Mouse (Mus musculus): ENCODE data around the gene Olfr615. TPM values are rescaled to one million over a fixed set of nuclear protein-coding genes. Genes with fewer than 3 reads are reported as not detected.

Gene Olfr615
- not detected in 2 replicates for polyA plus RNA-seq (2015; fragmentation: Nextera tagmentation; extraction: Ambion mirVana)

DNA sequence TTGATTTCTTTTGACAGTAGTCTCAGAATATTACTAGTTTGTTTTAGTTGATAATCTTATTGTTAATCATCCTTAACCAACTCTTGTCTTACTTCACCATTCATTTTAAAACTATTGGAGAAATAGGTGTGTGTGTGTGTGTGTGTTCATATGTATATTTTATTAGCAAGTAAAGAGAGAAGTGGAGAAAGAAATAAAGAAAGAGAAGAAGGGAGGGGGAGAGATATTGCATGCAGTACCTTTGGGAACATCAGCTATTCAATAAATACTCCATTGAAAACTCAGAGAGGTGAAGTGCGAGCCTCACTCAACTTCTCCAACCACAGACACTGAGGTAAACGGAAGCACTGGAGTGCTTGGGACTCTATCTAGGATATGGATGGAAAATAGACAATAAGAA lies at the start of gene Olfr615:
Gene Olfr615, plus strand, starts transcription at position 301 of the 400 bp plus-strand sequence.

DNA sequence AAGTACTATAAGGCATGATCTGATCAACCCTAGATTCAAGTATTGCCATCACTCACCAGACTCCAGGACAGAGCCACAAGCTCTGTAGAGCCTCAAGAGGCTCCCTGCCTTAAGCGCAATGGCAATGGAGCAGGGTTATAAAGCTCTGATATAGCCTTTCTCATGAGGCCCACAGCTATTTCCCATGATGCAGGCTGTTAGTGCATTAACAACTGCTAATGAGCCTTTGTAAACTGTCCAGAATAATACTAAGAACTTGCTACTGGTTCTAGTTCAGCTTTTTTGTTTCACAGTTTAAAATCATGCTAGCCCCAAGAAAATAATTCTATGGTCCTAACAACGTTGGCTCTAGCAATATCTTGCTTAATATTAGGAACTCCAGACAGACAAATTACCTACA lies 43.9 kb upstream of the Olfr615 start, which contains the start of gene Olfr610:
Gene Olfr610, minus strand, starts transcription at position 101 of the 400 bp plus-strand sequence.

DNA sequence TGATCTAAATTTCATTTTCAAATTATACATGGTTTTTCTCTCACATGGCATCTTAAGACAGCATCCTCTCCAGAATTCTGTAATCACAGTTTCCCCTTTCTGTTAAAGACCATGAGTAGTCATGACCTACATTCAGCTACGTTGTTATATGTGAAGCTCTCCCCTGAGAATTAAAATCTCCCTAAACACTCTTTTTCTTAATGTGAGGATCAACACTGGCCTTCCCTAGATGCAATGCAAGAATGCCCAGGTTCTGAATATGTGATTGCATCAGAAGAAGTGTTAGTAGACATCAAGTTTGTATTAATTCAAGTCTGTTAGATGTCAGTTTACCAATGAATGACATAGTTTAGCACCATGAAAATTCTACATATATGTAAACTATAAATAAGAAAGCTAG lies 35.1 kb upstream of the Olfr615 start, which contains the start of gene Olfr611:
Gene Olfr611, minus strand, starts transcription at position 101 of the 400 bp plus-strand sequence.

DNA sequence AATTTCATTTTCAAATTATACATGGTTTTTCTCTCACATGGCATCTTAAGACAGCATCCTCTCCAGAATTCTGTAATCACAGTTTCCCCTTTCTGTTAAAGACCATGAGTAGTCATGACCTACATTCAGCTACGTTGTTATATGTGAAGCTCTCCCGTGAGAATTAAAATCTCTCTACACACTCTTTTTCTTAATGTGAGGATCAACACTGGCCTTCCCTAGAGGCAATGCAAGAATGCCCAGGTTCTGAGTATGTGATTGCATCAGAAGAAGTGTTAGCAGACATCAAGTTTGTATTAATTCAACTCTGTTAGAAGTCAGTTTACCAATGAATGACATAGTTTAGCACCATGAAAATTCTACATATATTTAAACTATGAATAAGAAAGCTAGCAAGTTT lies 13.3 kb upstream of the Olfr615 start, which contains the start of gene Olfr612:
Gene Olfr612, minus strand, starts transcription at position 101 of the 400 bp plus-strand sequence.

DNA sequence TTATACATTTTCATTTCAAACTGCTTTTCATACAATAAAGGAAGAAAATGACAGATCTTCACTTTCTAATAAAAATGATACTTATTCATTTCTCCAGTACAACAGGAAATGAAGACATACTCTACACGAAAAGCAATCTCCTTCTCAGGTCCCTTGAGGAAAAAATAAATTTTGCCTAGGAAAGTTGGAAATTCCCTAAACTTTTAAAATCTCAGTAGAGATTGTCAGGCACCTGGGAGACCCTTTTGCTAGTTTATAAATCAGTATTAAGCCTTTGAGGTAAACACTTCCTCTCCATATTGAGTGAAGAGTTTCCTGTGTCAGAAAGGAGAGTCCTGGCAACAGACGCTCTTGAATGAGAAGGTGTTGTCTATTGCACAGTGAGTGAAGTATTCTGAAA lies 8.1 kb upstream of the Olfr615 start, which contains the start of gene Olfr613:
Gene Olfr613, plus strand, starts transcription at position 301 of the 400 bp plus-strand sequence.

DNA sequence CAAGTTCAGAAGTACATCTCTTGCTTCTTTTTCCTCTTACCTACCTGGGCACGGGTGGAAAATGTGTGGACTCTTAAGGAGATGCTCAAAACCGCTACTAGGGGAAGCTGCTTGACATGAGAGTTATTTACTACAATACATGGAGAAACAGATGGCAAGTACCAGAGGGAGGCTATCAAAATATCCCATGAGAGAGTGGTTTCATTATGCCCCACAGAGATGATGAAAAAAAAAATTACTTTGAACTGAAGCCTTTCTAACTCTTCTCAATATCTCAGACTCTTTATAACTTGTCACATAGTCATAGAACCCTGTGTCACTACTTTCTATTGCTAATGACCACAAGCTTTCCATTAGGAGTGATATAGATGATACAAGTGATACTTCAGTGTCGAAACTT lies 13.2 kb downstream of the Olfr615 start, which contains the start of gene Olfr616:
Gene Olfr616, minus strand, starts transcription at position 101 of the 400 bp plus-strand sequence.

DNA sequence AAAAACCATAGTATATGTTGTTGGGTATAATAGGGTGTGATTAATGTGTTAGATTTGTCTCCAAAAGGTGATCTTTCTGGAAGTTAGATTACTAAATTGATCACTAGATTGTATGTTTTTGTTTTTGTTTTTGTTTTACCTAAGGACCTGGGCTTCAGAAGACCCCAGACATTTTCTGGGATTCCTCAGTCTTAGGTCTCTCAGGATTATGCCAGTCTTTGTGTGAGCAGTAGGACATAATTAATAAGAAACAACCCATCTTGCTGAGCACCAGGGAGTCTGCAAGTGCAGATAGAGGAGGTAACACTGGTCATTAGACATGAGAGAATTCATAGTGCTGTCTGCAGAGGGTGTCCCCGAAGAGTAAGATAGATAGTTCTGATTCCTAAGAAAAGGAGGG lies 16.9 kb downstream of the Olfr615 start, which contains the start of gene Olfr617:
Gene Olfr617, plus strand, starts transcription at position 301 of the 400 bp plus-strand sequence.

DNA sequence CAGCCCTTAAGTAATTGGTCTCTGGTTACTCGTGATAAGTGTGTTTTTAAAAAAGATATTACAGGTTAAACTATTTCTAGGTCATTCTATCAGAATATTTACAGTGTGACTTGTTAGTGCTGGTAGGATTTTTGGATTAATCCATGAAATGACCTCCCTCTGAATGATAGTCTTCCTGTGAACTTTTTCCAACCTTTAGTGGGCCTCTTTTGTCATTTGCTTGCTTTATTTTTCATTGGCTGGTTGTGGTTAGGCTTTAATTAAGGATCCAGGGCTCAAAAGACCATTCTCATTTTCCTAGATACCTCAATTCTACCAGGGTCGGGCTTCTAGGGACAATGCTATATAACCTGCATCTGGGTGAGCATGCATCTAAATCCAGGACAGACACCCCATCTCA lies 33.9 kb downstream of the Olfr615 start, which contains the start of gene Olfr618:
Gene Olfr618, plus strand, starts transcription at position 301 of the 400 bp plus-strand sequence.

DNA sequence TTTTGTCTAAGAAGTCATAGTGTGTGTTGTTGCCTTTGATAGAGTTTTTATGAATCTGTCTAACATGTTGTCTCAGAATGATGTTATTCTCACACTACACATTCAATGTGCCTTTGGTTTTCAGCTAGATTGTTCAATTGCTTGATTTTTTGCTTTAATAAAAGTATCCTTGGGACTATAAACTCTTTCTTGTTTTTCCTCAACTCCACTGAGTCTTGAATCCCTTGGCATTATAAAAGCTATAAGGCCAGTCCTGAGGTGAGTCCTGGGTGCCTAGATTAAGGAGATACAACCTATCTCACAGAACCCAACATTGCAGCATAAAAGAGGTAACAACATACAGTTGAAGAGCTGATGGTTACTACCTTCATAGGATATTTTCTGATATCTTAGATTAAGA lies 44.4 kb downstream of the Olfr615 start, which contains the start of gene Olfr619:
Gene Olfr619, plus strand, starts transcription at position 301 of the 400 bp plus-strand sequence.

DNA sequence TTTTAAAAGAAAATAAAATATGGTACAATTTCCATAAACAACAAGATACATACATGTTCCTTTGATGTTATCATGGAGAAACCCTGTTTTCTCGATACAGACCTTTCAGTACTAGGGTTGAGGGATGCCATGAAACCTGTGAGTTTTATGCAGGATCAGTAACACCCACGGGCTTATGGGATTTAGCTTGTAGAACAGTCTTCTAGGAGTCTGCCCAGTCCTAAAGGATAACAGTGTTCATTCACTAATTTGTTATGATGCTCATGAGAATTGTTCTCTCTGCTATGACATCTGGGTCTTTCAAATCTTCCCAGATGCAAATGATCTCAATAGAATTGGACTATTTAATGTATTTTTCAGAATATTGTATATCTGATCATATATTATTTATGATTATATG lies 56.6 kb downstream of the Olfr615 start, which contains the start of gene Olfr620:
Gene Olfr620, minus strand, starts transcription at position 101 of the 400 bp plus-strand sequence.

Small RNA genes lying within 50 kb of the gene (microRNA-seq; reads per million reads assigned to microRNA genes)
- gene Gm26506 = not detected

Other genes starting within 250 kb of the Olfr615 start
- not detected in 2 replicates for gene Olfr597, start 239.8 kb upstream of the Olfr615 start, polyA plus RNA-seq (2015; fragmentation: Nextera tagmentation; extraction: Ambion mirVana)
- not detected in 2 replicates for gene Olfr598, start 232.5 kb upstream of the Olfr615 start, polyA plus RNA-seq (2015; fragmentation: Nextera tagmentation; extraction: Ambion mirVana)
- not detected in 2 replicates for gene Olfr599, start 220.2 kb upstream of the Olfr615 start, polyA plus RNA-seq (2015; fragmentation: Nextera tagmentation; extraction: Ambion mirVana)
- not detected in 2 replicates for gene Olfr600, start 206.4 kb upstream of the Olfr615 start, polyA plus RNA-seq (2015; fragmentation: Nextera tagmentation; extraction: Ambion mirVana)
- not detected in 2 replicates for gene Olfr601, start 193.4 kb upstream of the Olfr615 start, polyA plus RNA-seq (2015; fragmentation: Nextera tagmentation; extraction: Ambion mirVana)
- gene Olfr603, start 169.9 kb upstream of the Olfr615 start, polyA plus RNA-seq (2015; fragmentation: Nextera tagmentation; extraction: Ambion mirVana) = not detected in 2 replicates
- gene Usp17lc, start 141.0 kb upstream of the Olfr615 start, polyA plus RNA-seq (2015; fragmentation: Nextera tagmentation; extraction: Ambion mirVana) = not detected in 2 replicates
- not detected in 2 replicates for gene Olfr605, start 110.6 kb upstream of the Olfr615 start, polyA plus RNA-seq (2015; fragmentation: Nextera tagmentation; extraction: Ambion mirVana)
- not detected in 2 replicates for gene Olfr606, start 107.0 kb upstream of the Olfr615 start, polyA plus RNA-seq (2015; fragmentation: Nextera tagmentation; extraction: Ambion mirVana)
- gene Olfr607, start 91.9 kb upstream of the Olfr615 start, polyA plus RNA-seq (2015; fragmentation: Nextera tagmentation; extraction: Ambion mirVana) = not detected in 2 replicates
- gene Olfr608, start 86.2 kb upstream of the Olfr615 start, polyA plus RNA-seq (2015; fragmentation: Nextera tagmentation; extraction: Ambion mirVana) = not detected in 2 replicates
- gene Olfr609, start 58.0 kb upstream of the Olfr615 start, polyA plus RNA-seq (2015; fragmentation: Nextera tagmentation; extraction: Ambion mirVana) = not detected in 2 replicates
- gene Olfr610, start 44.0 kb upstream of the Olfr615 start, polyA plus RNA-seq (2015; fragmentation: Nextera tagmentation; extraction: Ambion mirVana) = not detected in 2 replicates
- not detected in 2 replicates for gene Olfr611, start 35.2 kb upstream of the Olfr615 start, polyA plus RNA-seq (2015; fragmentation: Nextera tagmentation; extraction: Ambion mirVana)
- not detected in 2 replicates for gene Olfr612, start 13.4 kb upstream of the Olfr615 start, polyA plus RNA-seq (2015; fragmentation: Nextera tagmentation; extraction: Ambion mirVana)
- not detected in 2 replicates for gene Olfr613, start 8.0 kb upstream of the Olfr615 start, polyA plus RNA-seq (2015; fragmentation: Nextera tagmentation; extraction: Ambion mirVana)
- gene Olfr616, start 13.1 kb downstream of the Olfr615 start, polyA plus RNA-seq (2015; fragmentation: Nextera tagmentation; extraction: Ambion mirVana) = not detected in 2 replicates
- gene Olfr617, start 17.0 kb downstream of the Olfr615 start, polyA plus RNA-seq (2015; fragmentation: Nextera tagmentation; extraction: Ambion mirVana) = not detected in 2 replicates
- not detected in 2 replicates for gene Olfr618, start 34.0 kb downstream of the Olfr615 start, polyA plus RNA-seq (2015; fragmentation: Nextera tagmentation; extraction: Ambion mirVana)
- not detected in 2 replicates for gene Olfr619, start 44.5 kb downstream of the Olfr615 start, polyA plus RNA-seq (2015; fragmentation: Nextera tagmentation; extraction: Ambion mirVana)
- not detected in 2 replicates for gene Olfr620, start 56.5 kb downstream of the Olfr615 start, polyA plus RNA-seq (2015; fragmentation: Nextera tagmentation; extraction: Ambion mirVana)
- gene Olfr622, start 86.6 kb downstream of the Olfr615 start, polyA plus RNA-seq (2015; fragmentation: Nextera tagmentation; extraction: Ambion mirVana) = not detected in 2 replicates
- not detected in 2 replicates for gene Olfr623, start 107.6 kb downstream of the Olfr615 start, polyA plus RNA-seq (2015; fragmentation: Nextera tagmentation; extraction: Ambion mirVana)
- 0.04 TPM in 2 replicates for gene Olfr624, start 115.1 kb downstream of the Olfr615 start, polyA plus RNA-seq (2015; fragmentation: Nextera tagmentation; extraction: Ambion mirVana)
- not detected in 2 replicates for gene Olfr625-ps1, start 126.6 kb downstream of the Olfr615 start, polyA plus RNA-seq (2015; fragmentation: Nextera tagmentation; extraction: Ambion mirVana)
- gene Olfr243, start 158.6 kb downstream of the Olfr615 start, polyA plus RNA-seq (2015; fragmentation: Nextera tagmentation; extraction: Ambion mirVana) = not detected in 2 replicates
- gene Olfr628, start 174.3 kb downstream of the Olfr615 start, polyA plus RNA-seq (2015; fragmentation: Nextera tagmentation; extraction: Ambion mirVana) = not detected in 2 replicates
- not detected in 2 replicates for gene Olfr629, start 188.9 kb downstream of the Olfr615 start, polyA plus RNA-seq (2015; fragmentation: Nextera tagmentation; extraction: Ambion mirVana)
- not detected in 2 replicates for gene Olfr630, start 201.3 kb downstream of the Olfr615 start, polyA plus RNA-seq (2015; fragmentation: Nextera tagmentation; extraction: Ambion mirVana)
- not detected in 2 replicates for gene Olfr69, start 215.5 kb downstream of the Olfr615 start, polyA plus RNA-seq (2015; fragmentation: Nextera tagmentation; extraction: Ambion mirVana)
- gene Olfr68, start 223.6 kb downstream of the Olfr615 start, polyA plus RNA-seq (2015; fragmentation: Nextera tagmentation; extraction: Ambion mirVana) = not detected in 2 replicates
- gene Olfr67, start 235.7 kb downstream of the Olfr615 start, polyA plus RNA-seq (2015; fragmentation: Nextera tagmentation; extraction: Ambion mirVana) = not detected in 2 replicates